Mouse (Mus musculus) CD8-positive naive resting alpha-beta T cell, adult 57 days (primary cell): ENCODE results near the gene Mtnr1b. TPM values are rescaled to one million over a fixed set of nuclear protein-coding genes. Genes with fewer than 3 reads are reported as not detected.

Experiments used
- total RNA-seq: library from RNA; stranded (reverse); gene quantifications from one replicate; pipeline ENCODE4 v1.2.4, GENCODE M21; 2023

Mtnr1b gene
- total RNA-seq, result not detected

GRCm38 (mm10) chr9:15874506-15875160 is at the start of gene Mtnr1b:
Gene Mtnr1b, minus strand, starts transcription at chr9:15874556.

Other genes starting within 250 kb of the Mtnr1b start
- gene Deup1, start 246.6 kb downstream of the Mtnr1b start, total RNA-seq, result not detected
- gene Slc36a4, start 164.8 kb downstream of the Mtnr1b start, total RNA-seq, result 16.3 TPM